Mouse (Mus musculus) testis, postnatal 10 days (tissue): ENCODE results near the gene Gm42742.
A peak's percentile ranks its signal among the peaks of the same experiment; 100 is the strongest.

Experiments
- DNase-seq: peaks from one replicate; pipeline ENCODE4 v3.0.0; 2021; ENCODE audit warnings: low spot score

Gene Gm42742

GRCm38 (mm10) chr7:127020901-127021562 lies at the start of gene Gm42742, which contains the start of gene Prrt2:
TSS of gene Gm42742 (minus strand) at chr7:127021097.
TSS of gene Prrt2 (minus strand) at chr7:127021211.
- DNase-seq, result peak; percentile 76

- no peak for DNase-seq
Observed at GRCm38 (mm10) chr7:127066317-127066716, 45.4 kb upstream of the Gm42742 start.

- no peak for DNase-seq
Observed at GRCm38 (mm10) chr7:127065538-127065937, 44.6 kb upstream of the Gm42742 start.

- no peak for DNase-seq
Observed at GRCm38 (mm10) chr7:127055026-127055585, 34.2 kb upstream of the Gm42742 start.

GRCm38 (mm10) chr7:127041851-127042672 lies 21.2 kb upstream of the Gm42742 start, which contains the start of gene Kif22:
TSS of gene Kif22 (minus strand) at chr7:127042471.
- peak; percentile 94 for DNase-seq

- DNase-seq, result no peak
Observed at GRCm38 (mm10) chr7:127031244-127031643, 10.3 kb upstream of the Gm42742 start.

GRCm38 (mm10) chr7:127030172-127030571 lies 9.3 kb upstream of the Gm42742 start:
- no peak for DNase-seq

GRCm38 (mm10) chr7:127027885-127028284 lies 7.0 kb upstream of the Gm42742 start:
- DNase-seq, result no peak

- peak; percentile 99 for DNase-seq
Observed at GRCm38 (mm10) chr7:127026984-127027726, 6.3 kb upstream of the Gm42742 start, which contains the start of gene Maz. TSS of gene Maz (minus strand) at chr7:127027037.

- DNase-seq, result peak; percentile 95
Observed at GRCm38 (mm10) chr7:127026616-127026983, 5.7 kb upstream of the Gm42742 start.

GRCm38 (mm10) chr7:127026161-127026600 lies 5.3 kb upstream of the Gm42742 start:
- DNase-seq, result peak; percentile 83

GRCm38 (mm10) chr7:127025556-127026160 lies 4.8 kb upstream of the Gm42742 start:
- peak; percentile 81 for DNase-seq

- peak; percentile 83 for DNase-seq
Observed at GRCm38 (mm10) chr7:127024755-127025555, 4.1 kb upstream of the Gm42742 start.

- no peak for DNase-seq
Observed at GRCm38 (mm10) chr7:127023896-127024690, 3.2 kb upstream of the Gm42742 start.

- no peak for DNase-seq
Observed at GRCm38 (mm10) chr7:127023272-127023691, 2.4 kb upstream of the Gm42742 start.

- DNase-seq, result no peak
Observed at GRCm38 (mm10) chr7:127022528-127023271, 1.8 kb upstream of the Gm42742 start.

GRCm38 (mm10) chr7:127021563-127022527 lies 948 bp upstream of the Gm42742 start:
- DNase-seq, result no peak

GRCm38 (mm10) chr7:127020491-127020890 lies 406 bp downstream of the Gm42742 start:
- DNase-seq, result no peak
